Mouse (Mus musculus) spleen, adult 2 months (tissue): Measurements from ENCODE around the gene Gm20388. TPM values are rescaled to one million over a fixed set of nuclear protein-coding genes. Genes with fewer than 3 reads are reported as not detected.

Experiments
- DNase-seq, 2 experiments: peaks; one replicate each; pipeline versions ENCODE4 v3.0.0 to v3.0.0-alpha.2; 2012 to 2021; ENCODE audit warnings: low spot score in 2 of 2, low read depth in 1 of 2
- H3K27ac ChIP-seq: fragments of 200-500 bp; 2 replicates; pipeline ENCODE4 v1.5.1; 2012; ENCODE audit warnings: low read length, inconsistent platforms; ENCODE audit not compliant: insufficient read depth
- H3K27me3 ChIP-seq: fragments of 200-500 bp; 2 replicates; pipeline ENCODE4 v1.6.1; 2012; ENCODE audit warnings: mild to moderate bottlenecking, moderate library complexity, low read length, inconsistent platforms; ENCODE audit not compliant: control insufficient read depth, insufficient read depth
- H3K36me3 ChIP-seq: fragments of 200-500 bp; 2 replicates; pipeline ENCODE4 v1.6.1; 2012; ENCODE audit warnings: mild to moderate bottlenecking, low read length, inconsistent platforms; ENCODE audit not compliant: control insufficient read depth, insufficient read depth
- H3K4me1 ChIP-seq: fragments of 200-500 bp; 2 replicates; pipeline ENCODE4 v1.6.1; 2011; ENCODE audit warnings: inconsistent platforms; ENCODE audit not compliant: control insufficient read depth, insufficient read depth, insufficient read length
- H3K4me3 ChIP-seq: fragments of 200-500 bp; 2 replicates; pipeline ENCODE4 v1.5.1; 2011; ENCODE audit warnings: mild to moderate bottlenecking, inconsistent platforms; ENCODE audit not compliant: insufficient read depth, insufficient read length; ENCODE audit errors: extremely low read depth
- CTCF ChIP-seq: fragments of 200-500 bp; IDR thresholded peaks from 2 replicates; pipeline ENCODE4 v1.5.1; 2011; ENCODE audit warnings: mild to moderate bottlenecking, inconsistent platforms; ENCODE audit not compliant: insufficient read depth, insufficient read length, insufficient replicate concordance; ENCODE audit errors: extremely low read depth
- POLR2A ChIP-seq: fragments of 200-500 bp; IDR thresholded peaks from 2 replicates; pipeline ENCODE4 v1.6.1; 2011; ENCODE audit warnings: low read depth, low read length, inconsistent platforms
- WGBS: fragments of 180-500 bp; shearing (Covaris S2); methylation state at CpG from one replicate; pipeline ENCODE4 v1.1.7; 2018; 5-methylcytosine and 5-hydroxymethylcytosine counted together
- polyA plus RNA-seq: library from polyadenylated mRNA; depleted of rRNA; stranded (reverse); fragments of >200 nt; gene quantifications from 2 replicates; pipeline ENCODE4 v1.2.3, GENCODE M21; 2012

Gm20388 gene
- polyA plus RNA-seq, 1 experiment = 26.1 TPM

DNA sequence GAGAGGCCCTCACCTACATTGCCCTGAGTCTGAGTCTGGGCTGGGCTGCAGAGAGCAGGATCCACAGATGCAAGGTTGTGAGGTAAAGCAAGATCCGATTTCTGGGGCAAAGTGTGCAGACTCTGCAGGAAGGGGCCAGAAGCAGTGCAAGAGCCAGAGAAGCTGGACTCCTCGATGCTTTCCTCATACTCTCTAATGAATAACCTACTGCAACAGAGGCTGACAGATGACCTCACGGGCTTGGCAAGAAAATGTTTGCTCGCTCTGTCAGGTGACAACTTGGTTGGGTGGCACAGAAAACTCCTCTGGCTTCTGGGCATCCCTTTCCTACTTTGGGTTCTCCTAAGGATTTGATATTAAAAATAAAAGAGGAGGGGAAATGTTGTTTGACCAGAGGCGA, 3794.7 kb downstream of the Gm20388 start:
- TF ChIP-seq CTCF (no peak), POLR2A (no peak)
- 70% methylated on average over 5 of the region's 5 CpGs for WGBS
- Histone ChIP-seq H3K4me3 (no peak overlapping the region), H3K27me3 (no peaks in the 10 kb centered on the region), H3K27ac (no peak overlapping the region), H3K4me1 (no peaks in the 10 kb centered on the region), H3K36me3 (no peaks in the 10 kb centered on the region)
- DNase-seq = no peak

DNA sequence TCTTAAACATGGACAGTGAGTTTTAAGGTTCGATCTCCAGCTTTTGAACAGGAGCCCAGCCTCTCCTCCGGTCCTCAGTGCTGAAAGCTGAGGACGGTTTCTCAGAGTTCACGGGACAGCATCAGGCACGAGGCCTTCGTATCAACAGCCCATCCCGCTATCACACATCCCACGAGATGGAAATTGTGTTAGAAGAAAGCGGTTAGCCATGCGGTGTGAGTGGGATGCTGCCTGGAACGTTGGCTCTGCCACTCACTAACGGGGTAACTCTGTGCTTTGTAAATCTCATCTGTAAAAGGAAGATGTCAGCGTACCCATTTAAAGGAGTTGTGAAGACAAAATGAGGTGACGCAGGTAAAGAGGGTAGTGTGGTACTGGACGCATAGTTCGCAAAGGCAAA, 3796.5 kb downstream of the Gm20388 start:
- no peak overlapping the region for H3K4me3 ChIP-seq
- no peaks in the 10 kb centered on the region for H3K36me3 ChIP-seq
- H3K4me1 ChIP-seq = no peaks in the 10 kb centered on the region
- no peak overlapping the region for H3K27ac ChIP-seq
- H3K27me3 ChIP-seq = no peaks in the 10 kb centered on the region
- 89% methylated on average over 16 of the region's 16 CpGs for WGBS
- TF ChIP-seq CTCF (no peak), POLR2A (no peak)
- DNase-seq = no peak

DNA sequence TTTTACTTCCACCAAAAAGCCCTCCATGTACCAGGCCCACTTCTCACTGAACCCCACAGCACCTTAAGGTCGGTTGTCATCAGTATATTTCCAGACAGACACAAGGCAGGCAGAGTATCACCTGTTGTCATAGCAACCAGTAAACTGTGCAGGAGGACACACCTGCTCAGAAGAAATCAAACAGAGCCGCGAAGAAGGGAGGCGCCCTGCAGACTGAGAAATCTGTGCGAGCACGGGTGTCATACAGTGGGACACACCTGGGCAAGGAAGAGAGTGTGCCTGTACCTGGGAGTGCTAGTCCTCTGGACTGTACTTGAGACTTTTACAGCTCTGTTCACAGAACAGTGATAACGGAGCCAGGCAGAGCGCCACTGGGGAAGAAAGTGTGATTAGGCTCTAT, 3798.1 kb downstream of the Gm20388 start:
- DNase-seq = no peak

DNA sequence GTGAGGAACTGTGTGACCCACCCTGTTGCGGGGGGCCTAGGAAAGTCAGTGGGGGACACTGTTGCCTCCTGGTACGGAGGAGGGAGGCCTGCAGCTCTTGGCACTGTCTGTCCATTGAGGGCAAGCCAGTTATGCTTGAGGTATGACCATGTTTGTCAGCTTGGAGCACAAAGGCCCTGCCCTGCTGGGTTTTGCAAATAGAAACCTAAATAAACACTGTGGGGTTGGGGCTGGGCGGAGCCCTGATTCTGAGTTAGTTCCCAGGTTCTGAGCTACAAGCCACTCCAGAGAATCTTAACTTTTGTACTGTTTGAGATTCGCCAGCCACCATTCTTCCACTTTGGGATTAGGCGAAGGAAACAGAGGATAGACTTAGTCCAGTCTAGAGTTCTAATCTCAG, 3799.7 kb downstream of the Gm20388 start:
- DNase-seq = no peak
- no peak for TF ChIP-seq CTCF
- no peak for TF ChIP-seq POLR2A
- Histone ChIP-seq H3K4me1 (no peaks in the 10 kb centered on the region), H3K27ac (no peak overlapping the region), H3K4me3 (no peak overlapping the region), H3K27me3 (no peaks in the 10 kb centered on the region), H3K36me3 (no peaks in the 10 kb centered on the region)
- 96% methylated on average over 5 of the region's 5 CpGs for WGBS

More for the DNA sequence above, 3798.1 kb downstream of the Gm20388 start:
- TF ChIP-seq POLR2A (no peak), CTCF (no peak)
- no peak overlapping the region for H3K4me3 ChIP-seq
- WGBS = 86% methylated on average over 8 of the region's 8 CpGs
- no peaks in the 10 kb centered on the region for H3K36me3 ChIP-seq
- H3K4me1 ChIP-seq = no peaks in the 10 kb centered on the region
- H3K27ac ChIP-seq = no peak overlapping the region
- H3K27me3 ChIP-seq = no peaks in the 10 kb centered on the region

DNA sequence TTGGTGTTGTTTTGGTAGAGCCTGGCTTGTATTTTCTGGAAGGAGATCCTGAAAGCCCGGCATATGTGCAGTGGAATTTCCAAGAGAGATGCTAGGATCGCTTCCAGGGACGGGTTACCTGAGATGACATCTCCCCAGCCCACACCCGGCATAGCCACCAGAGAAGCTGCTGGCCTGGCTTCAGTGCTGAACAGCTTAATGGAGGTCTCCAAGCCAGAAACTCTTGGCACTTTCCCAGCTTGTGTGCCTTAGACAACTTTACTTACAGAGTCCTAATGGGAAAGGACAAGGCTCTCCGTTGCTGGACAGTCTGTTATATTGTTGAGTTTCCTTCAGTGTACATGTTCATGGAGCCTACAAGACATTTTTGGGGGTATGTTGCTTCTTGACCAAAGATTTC, 3803.8 kb downstream of the Gm20388 start:
- WGBS = 93% methylated on average over 5 of the region's 5 CpGs
- Histone ChIP-seq H3K27me3 (no peaks in the 10 kb centered on the region), H3K4me1 (no peaks in the 10 kb centered on the region)

DNA sequence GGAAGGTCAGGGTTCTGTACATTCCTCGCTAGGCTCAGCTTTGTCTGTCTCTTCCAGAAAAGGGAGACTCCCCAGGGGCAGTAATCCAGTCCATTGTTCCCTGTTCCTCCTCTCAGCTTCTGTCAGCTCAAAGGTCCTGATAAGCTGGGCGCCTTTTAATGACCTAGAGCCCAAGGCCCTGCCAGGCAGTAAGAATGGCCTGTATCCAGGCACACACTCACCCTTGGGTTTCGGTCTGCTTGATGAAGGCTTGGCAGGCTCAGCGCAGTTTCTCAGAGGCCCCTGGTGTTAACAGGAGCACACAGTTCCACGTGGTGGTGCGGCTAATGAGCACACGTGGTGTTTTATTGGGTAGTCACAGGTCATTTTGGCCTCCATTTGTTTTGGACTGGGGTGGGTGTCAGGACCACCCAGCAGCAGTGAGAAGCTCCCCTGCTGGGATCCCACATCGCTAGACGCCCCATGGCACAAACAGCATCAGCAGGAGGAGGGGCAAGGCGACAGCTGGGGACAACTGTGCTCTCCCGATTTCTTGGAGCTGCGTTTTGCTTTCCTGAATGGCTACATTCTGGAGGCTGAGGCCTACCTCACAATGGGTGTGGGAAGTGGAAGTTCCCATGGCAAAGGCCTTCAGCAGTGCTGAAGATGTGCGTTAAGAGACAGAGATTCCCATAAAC, 3805.4 kb downstream of the Gm20388 start:
- H3K27ac ChIP-seq = no peak overlapping the region

More for the DNA sequence above, 3803.8 kb downstream of the Gm20388 start:
- no peak for DNase-seq
- Histone ChIP-seq H3K27ac (no peak overlapping the region), H3K36me3 (no peaks in the 10 kb centered on the region), H3K4me3 (no peak overlapping the region)
- TF ChIP-seq POLR2A (no peak), CTCF (no peak)

DNA sequence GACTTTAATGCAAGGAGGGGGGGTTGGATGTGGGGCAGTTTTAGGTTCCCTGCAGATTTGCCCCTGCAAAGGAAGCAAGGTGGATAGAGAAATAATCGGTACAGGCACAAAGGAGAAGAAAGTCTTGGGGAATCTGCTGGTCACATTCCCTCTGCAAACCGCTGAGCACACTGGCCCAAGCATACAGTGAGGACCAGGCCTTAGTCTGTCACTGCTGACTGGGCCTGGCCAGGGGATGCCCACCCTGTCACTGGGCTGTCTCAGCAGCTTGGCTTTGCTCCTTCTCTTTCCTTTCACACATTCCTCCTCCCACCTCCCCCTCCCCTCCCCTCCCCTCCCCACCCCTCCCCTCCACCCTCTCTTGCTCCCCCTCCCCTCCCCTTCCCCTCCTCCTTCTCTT, 3806.5 kb downstream of the Gm20388 start:
- Histone ChIP-seq H3K36me3 (no peaks in the 10 kb centered on the region), H3K27ac (no peak overlapping the region), H3K4me1 (no peaks in the 10 kb centered on the region), H3K4me3 (no peak overlapping the region), H3K27me3 (no peaks in the 10 kb centered on the region)
- DNase-seq = no peak
- TF ChIP-seq POLR2A = no peak
- TF ChIP-seq CTCF = no peak
- WGBS = 67% methylated on average over 2 of the region's 2 CpGs

More for the DNA sequence above, 3805.4 kb downstream of the Gm20388 start:
- H3K4me3 ChIP-seq = no peak overlapping the region
- H3K4me1 ChIP-seq = no peaks in the 10 kb centered on the region
- no peaks in the 10 kb centered on the region for H3K27me3 ChIP-seq
- 84% methylated on average over 13 of the region's 13 CpGs for WGBS
- DNase-seq = no peak
- no peaks in the 10 kb centered on the region for H3K36me3 ChIP-seq
- no peak for TF ChIP-seq POLR2A
- no peak for TF ChIP-seq CTCF
